Mouse (Mus musculus) brain, adult 2 months (tissue): ENCODE measurements around the gene Cdcp2.

Experiments
- DNase-seq: peaks from one replicate; pipeline ENCODE4 v3.0.0; 2011; ENCODE audit warnings: low read depth, low spot score

Gene Cdcp2

GRCm38 (mm10) chr4:107129373-107129772 lies 32.7 kb downstream of the Cdcp2 start:
- DNase-seq, result no peak

GRCm38 (mm10) chr4:107130534-107130933 lies 33.8 kb downstream of the Cdcp2 start:
- no peak for DNase-seq

GRCm38 (mm10) chr4:107134891-107135290 lies 38.2 kb downstream of the Cdcp2 start:
- DNase-seq, result no peak

GRCm38 (mm10) chr4:107135663-107136062 lies 39.0 kb downstream of the Cdcp2 start:
- DNase-seq, result peak; percentile 50

- peak; percentile 63 for DNase-seq
Measured at GRCm38 (mm10) chr4:107136531-107136930, 39.8 kb downstream of the Cdcp2 start.

- peak; percentile 35 for DNase-seq
Measured at GRCm38 (mm10) chr4:107138948-107139835, 42.5 kb downstream of the Cdcp2 start.

- DNase-seq, result no peak
Measured at GRCm38 (mm10) chr4:107139836-107140631, 43.3 kb downstream of the Cdcp2 start.

GRCm38 (mm10) chr4:107143511-107143910 lies 46.8 kb downstream of the Cdcp2 start:
- DNase-seq, result no peak

- DNase-seq, result peak; percentile 81
Measured at GRCm38 (mm10) chr4:107150991-107151390, 54.3 kb downstream of the Cdcp2 start.

GRCm38 (mm10) chr4:107152571-107152970 lies 55.9 kb downstream of the Cdcp2 start:
- DNase-seq, result no peak

GRCm38 (mm10) chr4:107156983-107157401 lies 60.3 kb downstream of the Cdcp2 start:
- DNase-seq, result no peak

- peak; percentile 32 for DNase-seq
Measured at GRCm38 (mm10) chr4:107159166-107159773, 62.6 kb downstream of the Cdcp2 start.

- no peak for DNase-seq
Measured at GRCm38 (mm10) chr4:107160181-107160580, 63.5 kb downstream of the Cdcp2 start.
